Comparison of ENCODE assay signal across 25 mouse cellular contexts in genomic region chr15:97420292-97420691, GRCm38 (mm10).
"Had no signal": no experiment of that assay in that cellular context is flagged by ENCODE, and none has a peak within 500 bp of the region (broad histone marks: within the 10 kb centered on the region; RNA-seq: fewer than 3 reads in every experiment).

No protein-coding gene starts in this region.

- H3K27me3 ChIP-seq: heart, embryonic 12.5 days; hindbrain, embryonic 12.5 days; limb, embryonic 12.5 days had no signal

- H3K4me1 ChIP-seq: heart, embryonic 12.5 days; hindbrain, embryonic 10.5 days; hindbrain, embryonic 12.5 days; limb, embryonic 12.5 days had no signal

- H3K4me3 ChIP-seq: heart, adult 2 months; heart, embryonic 10.5 days; heart, embryonic 12.5 days; hindbrain, embryonic 10.5 days; hindbrain, embryonic 12.5 days; layer of hippocampus, adult 2 months; left cerebral cortex, adult 2 months; limb, embryonic 10.5 days; limb, embryonic 12.5 days had no signal

- H3K27ac ChIP-seq: heart, adult 2 months; heart, embryonic 10.5 days; hindbrain, embryonic 10.5 days; hindbrain, embryonic 12.5 days; hindbrain, embryonic 14.5 days; layer of hippocampus, adult 2 months; left cerebral cortex, adult 2 months; limb, embryonic 10.5 days; limb, embryonic 12.5 days; liver, embryonic 14.5 days had no signal

- H3K36me3 ChIP-seq: heart, embryonic 10.5 days; heart, embryonic 12.5 days; hindbrain, embryonic 10.5 days; hindbrain, embryonic 12.5 days; limb, embryonic 10.5 days; limb, embryonic 12.5 days had no signal

- H3K4me2 ChIP-seq: heart, embryonic 12.5 days; hindbrain, embryonic 12.5 days; hindbrain, embryonic 14.5 days; limb, embryonic 12.5 days; liver, embryonic 11.5 days had no signal

- DNase-seq: gastrocnemius, postnatal 14 days; gastrocnemius, postnatal 36 days; heart, adult 11 months; heart, adult 2 months; heart, postnatal 10 days; heart, postnatal 4 days; kidney, adult 11 months; kidney, adult 8-10 months; kidney, postnatal 10 days; kidney, postnatal 25 days; kidney, postnatal 4 days; liver had no signal

- ATAC-seq: hindbrain, embryonic 16.5 days; intestine, embryonic 16.5 days had no signal

- H3K9me3 ChIP-seq: heart, embryonic 10.5 days; heart, embryonic 12.5 days; hindbrain, embryonic 10.5 days; hindbrain, embryonic 12.5 days; limb, embryonic 10.5 days; limb, embryonic 12.5 days had no signal

- H3K9ac ChIP-seq: heart, embryonic 12.5 days; hindbrain, embryonic 12.5 days; hindbrain, embryonic 14.5 days; limb, embryonic 12.5 days; liver, embryonic 14.5 days had no signal
